Mouse (Mus musculus): ENCODE measurements around the gene Hcls1.

- no peak for TF ChIP-seq POLR2A (IDR thresholded peaks at IDR 0.05; ENCODE audit: low read depth, low read length)
- TF ChIP-seq CTCF (IDR thresholded peaks at IDR 0.05; ENCODE audit: extremely low read depth, insufficient read depth, insufficient read length, insufficient replicate concordance), result no peak
These were observed 28.6 kb downstream of the Hcls1 start for GRCm38 (mm10) chr16:36963415-36963814.
